Mouse (Mus musculus) heart, adult 2 months (tissue): ENCODE measurements around the gene Agpat3.

Experiments used
- CTCF ChIP-seq: fragments of 200-600 bp; IDR thresholded peaks from 2 replicates; pipeline ENCODE4 v1.8.1; 2022; ENCODE audit warnings: antibody characterized with exemption, mild to moderate bottlenecking, moderate library complexity
- EP300 ChIP-seq: fragments of 200-500 bp; IDR thresholded peaks from 2 replicates; pipeline ENCODE4 v1.6.1; 2011; ENCODE audit warnings: low read depth, low read length, control low read depth; ENCODE audit not compliant: insufficient read depth

DNA sequence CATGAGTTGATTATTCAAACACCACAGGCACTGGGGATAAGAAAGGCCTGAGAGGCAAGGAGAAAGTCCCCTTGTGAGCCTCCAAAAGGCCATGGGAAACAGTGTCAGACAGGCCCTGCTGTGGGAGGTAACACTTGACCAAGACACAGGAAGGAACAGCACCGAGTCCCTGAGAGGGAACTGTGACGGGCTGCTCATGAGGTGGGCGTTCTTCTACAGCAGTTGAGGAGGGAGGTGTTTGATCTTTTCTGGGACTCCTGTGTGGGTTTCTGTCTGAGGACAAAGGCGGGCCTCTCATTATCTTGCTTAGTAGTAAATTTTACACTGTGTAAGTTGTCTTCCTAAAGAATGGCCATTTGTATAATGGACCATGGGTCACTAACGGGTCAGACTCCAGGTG is 33.2 kb upstream of the Agpat3 start:
- TF ChIP-seq CTCF (no peak), EP300 (no peak)
